Mouse (Mus musculus) MEL (cell line): Measurements from ENCODE around the gene Lmod2.

Experiments
- CHD2 ChIP-seq: IDR thresholded peaks from 2 replicates; pipeline ENCODE4 v1.6.1; 2011; ENCODE audit warnings: low read length, improper control_type of control experiment
- CTCF ChIP-seq, 3 experiments: IDR thresholded peaks in 2 of 3; conservative IDR thresholded peaks in 1 of 3; 2 replicates each; pipeline ENCODE4 v1.5.1; 2011 to 2012; ENCODE audit warnings: low read length in 3 of 3, low read depth in 2 of 3, mild to moderate bottlenecking in 2 of 3, improper control_type of control experiment in 1 of 3, inconsistent platforms in 1 of 3, mixed read lengths in 1 of 3, moderate library complexity in 1 of 3; ENCODE audit not compliant: control insufficient read depth in 1 of 3, insufficient read depth in 1 of 3, poor library complexity in 1 of 3, severe bottlenecking in 1 of 3
- JUND ChIP-seq: IDR thresholded peaks from 2 replicates; pipeline ENCODE4 v1.6.1; 2011; ENCODE audit warnings: low read depth, mild to moderate bottlenecking, improper control_type of control experiment, low read length
- POLR2A ChIP-seq, 2 experiments: IDR thresholded peaks; 2 replicates each; pipeline ENCODE4 v1.6.1; 2011 to 2012; ENCODE audit warnings: low read length in 2 of 2, mild to moderate bottlenecking in 2 of 2, control low read depth in 1 of 2, improper control_type of control experiment in 1 of 2, low read depth in 1 of 2, moderate library complexity in 1 of 2; ENCODE audit not compliant: control insufficient read depth in 1 of 2, insufficient read depth in 1 of 2, poor library complexity in 1 of 2
- POLR2AphosphoS2 ChIP-seq: IDR thresholded peaks from 2 replicates; pipeline ENCODE4 v1.6.1; 2011; ENCODE audit warnings: low read length, improper control_type of control experiment
- USF1 ChIP-seq: IDR thresholded peaks from 2 replicates; pipeline ENCODE4 v1.6.1; 2014; ENCODE audit warnings: low read depth, mild to moderate bottlenecking, inconsistent platforms, low read length, improper control_type of control experiment, moderate library complexity
- ZKSCAN1 ChIP-seq: IDR thresholded peaks from 2 replicates; pipeline ENCODE4 v1.6.1; 2012; ENCODE audit warnings: low read depth, mild to moderate bottlenecking, inconsistent platforms, low read length, improper control_type of control experiment, moderate library complexity

DNA sequence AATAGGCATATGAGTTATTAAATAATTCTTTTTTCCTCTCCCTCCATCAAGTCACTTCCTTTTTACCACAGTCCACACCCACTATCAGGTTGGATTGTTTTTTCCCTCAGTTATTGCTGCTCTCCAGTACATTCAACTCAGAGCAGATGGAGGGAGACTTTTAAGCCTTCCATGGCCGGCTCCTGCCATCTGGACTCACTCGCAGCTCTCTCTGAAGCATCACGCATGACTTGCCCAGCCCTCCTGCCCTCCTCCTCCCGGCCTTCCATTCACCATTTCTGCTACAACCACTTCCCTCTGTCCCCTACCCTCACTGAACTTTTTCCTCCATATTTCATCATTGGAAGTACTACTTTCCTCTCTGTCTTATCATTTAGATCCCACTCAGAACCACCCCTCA lies 19.2 kb downstream of the Lmod2 start:
- TF ChIP-seq POLR2A (IDR thresholded peaks at IDR 0.05; ENCODE audit: control insufficient read depth in 1 of 2, insufficient read depth in 1 of 2, low read depth in 1 of 2, low read length in 2 of 2, poor library complexity in 1 of 2), result no peak
- TF ChIP-seq CTCF (IDR thresholded peaks at IDR 0.05 in 2 of 3, conservative IDR thresholded peaks at IDR 0.05 in 1 of 3; ENCODE audit: control insufficient read depth in 1 of 3, insufficient read depth in 1 of 3, low read depth in 2 of 3, low read length in 3 of 3, poor library complexity in 1 of 3, severe bottlenecking in 1 of 3), result no peak
- TF ChIP-seq POLR2AphosphoS2, result no peak
- no peak for TF ChIP-seq USF1
- TF ChIP-seq JUND, result no peak
- TF ChIP-seq ZKSCAN1, result no peak
- no peak for TF ChIP-seq CHD2
